Mouse (Mus musculus) embryonic facial prominence, embryonic 14.5 days (tissue): ENCODE data around the gene Stat4. TPM values are rescaled to one million over a fixed set of nuclear protein-coding genes. Genes with fewer than 3 reads are reported as not detected.

Source experiments
- ATAC-seq: fragments of 200-750 bp; cut with Nextera tagmentation; 2 replicates; pipeline ENCODE4 v1.8.0; 2017; ENCODE audit warnings: low read depth, moderate number of reproducible peaks, moderate TSS enrichment
- DNase-seq: peaks from one replicate; pipeline ENCODE4 v3.0.0-alpha.2; 2015; ENCODE audit warnings: low spot score
- H3K27ac ChIP-seq: fragments of 300-500 bp; sonication (generic); replicated peaks from 2 replicates; pipeline ENCODE4 v1.5.1; 2014; ENCODE audit warnings: low read depth, mild to moderate bottlenecking, low read length, moderate library complexity
- H3K27me3 ChIP-seq: fragments of 300-500 bp; sonication (generic); replicated peaks from 2 replicates; pipeline ENCODE4 v1.6.1; 2014; ENCODE audit warnings: low read length; ENCODE audit not compliant: control insufficient read depth, insufficient read depth
- H3K36me3 ChIP-seq: fragments of 300-500 bp; sonication (generic); 2 replicates; pipeline ENCODE4 v1.6.1; 2014; ENCODE audit warnings: low read length, mixed read lengths; ENCODE audit not compliant: control insufficient read depth, insufficient read depth
- H3K4me1 ChIP-seq: fragments of 300-500 bp; sonication (generic); 2 replicates; pipeline ENCODE4 v1.6.1; 2014; ENCODE audit warnings: antibody characterized with exemption, low read length; ENCODE audit not compliant: control insufficient read depth, insufficient read depth
- H3K4me2 ChIP-seq: fragments of 300-500 bp; sonication (generic); 2 replicates; pipeline ENCODE4 v1.6.1; 2014; ENCODE audit warnings: low read depth, mild to moderate bottlenecking, low read length, moderate library complexity, mixed read lengths
- H3K4me3 ChIP-seq: fragments of 300-500 bp; sonication (generic); 2 replicates; pipeline ENCODE4 v1.5.1; 2014; ENCODE audit warnings: low read depth, mild to moderate bottlenecking, low read length
- H3K9ac ChIP-seq: fragments of 300-500 bp; sonication (generic); 2 replicates; pipeline ENCODE4 v1.6.1; 2014; ENCODE audit warnings: low read depth, mild to moderate bottlenecking, low read length, moderate library complexity, mixed read lengths
- H3K9me3 ChIP-seq: fragments of 300-500 bp; sonication (generic); 2 replicates; pipeline ENCODE4 v1.6.1; 2016; ENCODE audit warnings: low read length; ENCODE audit not compliant: control insufficient read depth
- WGBS: fragments of 180-500 bp; shearing (Covaris S2); extraction: QIAGEN DNeasy Blood & Tissue Kit; methylation state at CpG from one replicate; pipeline ENCODE4 v1.1.7; 2014; 5-methylcytosine and 5-hydroxymethylcytosine counted together
- polyA plus RNA-seq: library from polyadenylated mRNA; unstranded; fragments of >200 nt; fragmentation: Nextera tagmentation; extraction: Ambion mirVana; gene quantifications from 2 replicates; pipeline ENCODE4 v1.2.1, GENCODE M21; 2014

Stat4 gene
- polyA plus RNA-seq, 1 experiment from 2014 or later: 1.1 TPM

DNA sequence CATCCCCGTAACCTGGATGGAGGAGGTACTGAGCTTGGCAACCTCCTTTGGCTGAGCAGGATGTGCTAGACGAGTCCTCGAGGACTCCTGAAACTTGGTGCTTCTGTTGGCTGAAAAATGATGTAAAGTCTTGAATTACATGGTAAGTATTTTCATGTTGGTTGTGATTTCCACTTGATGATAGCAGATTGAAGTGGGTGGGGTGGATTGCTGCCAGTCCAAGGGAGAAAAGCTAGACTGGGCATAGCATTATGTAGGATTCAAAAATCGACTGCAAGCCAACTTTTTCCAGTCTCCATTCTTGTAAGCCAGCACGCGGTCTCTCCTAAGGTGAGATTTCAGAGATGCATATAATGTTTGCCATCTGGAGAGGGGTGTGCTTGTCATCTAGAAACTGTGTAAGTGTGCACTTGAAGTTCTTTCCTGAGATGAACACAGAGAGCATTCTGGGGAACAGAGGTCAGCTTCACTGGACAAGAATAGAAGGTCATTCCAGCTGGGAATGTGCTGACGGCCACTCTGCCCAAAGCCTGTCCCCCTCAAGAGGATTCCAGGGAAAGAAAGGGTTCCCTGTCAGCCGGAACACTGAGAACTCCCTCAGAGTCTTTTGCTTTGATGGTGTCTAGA, 5.1 kb downstream of the Stat4 start:
- no peak for DNase-seq
- Histone ChIP-seq H3K4me1 (peaks cover 17% of the 10 kb centered on the region), H3K4me2 (no peak overlapping the region), H3K27me3 (no peaks in the 10 kb centered on the region), H3K27ac (no peak overlapping the region), H3K4me3 (no peak overlapping the region), H3K9me3 (no peaks in the 10 kb centered on the region), H3K36me3 (no peaks in the 10 kb centered on the region), H3K9ac (no peak overlapping the region)
- no peak for ATAC-seq
- 68% methylated on average over 8 of the region's 8 CpGs for WGBS

DNA sequence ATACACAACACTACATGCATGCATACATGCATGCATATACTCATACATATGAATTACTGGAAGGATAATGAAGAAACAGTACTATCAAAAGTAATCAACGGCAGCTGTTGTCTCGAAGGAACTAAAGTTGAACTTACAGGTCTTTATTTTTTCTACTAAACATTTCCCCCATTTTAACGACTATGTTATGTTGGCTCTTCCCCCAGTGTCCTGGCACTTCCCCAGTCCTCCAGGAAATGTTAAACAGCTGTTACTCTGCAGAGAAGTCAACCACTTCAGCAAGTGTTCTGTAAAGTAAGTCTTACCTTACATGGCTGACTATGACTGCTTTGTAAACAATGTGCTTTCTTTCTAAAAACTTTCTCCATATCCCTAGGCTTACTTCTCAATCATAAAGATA, 9.1 kb downstream of the Stat4 start:
- no peaks in the 10 kb centered on the region for H3K9me3 ChIP-seq
- H3K27ac ChIP-seq: peak overlapping the region; percentile 76
- no peak overlapping the region for H3K4me2 ChIP-seq
- no peak for ATAC-seq
- H3K9ac ChIP-seq: no peak overlapping the region
- H3K36me3 ChIP-seq: no peaks in the 10 kb centered on the region
- H3K4me1 ChIP-seq: peaks cover 21% of the 10 kb centered on the region
- 32% methylated on average over 3 of the region's 3 CpGs for WGBS
- no peaks in the 10 kb centered on the region for H3K27me3 ChIP-seq
- DNase-seq: peak; percentile 71
- H3K4me3 ChIP-seq: no peak overlapping the region

DNA sequence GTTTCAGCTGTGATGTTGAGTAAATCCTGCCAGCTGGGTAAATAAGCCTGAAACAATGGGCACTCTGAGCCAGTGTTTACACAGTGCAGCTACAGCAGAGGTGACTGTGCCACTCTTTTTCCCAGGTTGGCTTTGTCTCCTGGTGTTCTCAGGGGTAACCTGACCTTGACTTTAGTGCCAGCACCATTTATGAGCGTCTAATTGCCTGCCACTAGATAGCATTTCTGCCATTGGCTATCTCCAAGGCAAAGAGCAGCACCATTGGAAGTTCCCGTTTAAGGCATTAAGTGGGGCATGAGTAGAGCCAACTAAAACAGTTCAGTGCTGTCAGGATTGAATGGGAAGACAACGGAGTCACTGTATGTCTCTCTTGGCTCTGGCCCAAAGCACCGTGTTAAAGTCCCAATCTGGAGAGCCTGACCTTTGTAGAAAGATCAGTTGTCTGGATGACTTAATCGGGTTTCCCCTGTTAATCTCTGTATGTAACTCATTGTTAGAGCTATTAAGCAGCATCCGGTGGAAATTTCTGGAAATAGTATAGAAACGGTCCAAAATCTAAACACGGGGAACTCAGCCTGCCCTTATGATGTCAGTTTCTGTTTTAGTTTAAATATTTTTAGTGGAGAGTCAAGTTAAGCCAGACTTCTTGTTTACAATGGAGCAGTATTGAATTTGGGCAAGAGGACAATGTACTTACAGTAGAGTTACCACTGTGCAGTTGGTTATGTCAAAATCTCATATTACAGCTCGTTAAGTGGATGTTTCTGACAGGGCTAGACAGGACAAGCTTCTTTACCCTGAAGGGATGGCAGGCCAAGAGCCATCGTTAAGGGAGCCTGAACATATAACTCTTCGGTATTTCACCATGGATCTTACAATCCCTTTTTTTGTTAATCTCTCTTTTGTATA, 10.1 kb downstream of the Stat4 start:
- peak; percentile 87 for ATAC-seq
- Histone ChIP-seq H3K9ac (no peak overlapping the region), H3K27ac (peak overlapping the region; percentile 76), H3K4me3 (no peak overlapping the region), H3K9me3 (no peaks in the 10 kb centered on the region), H3K36me3 (no peaks in the 10 kb centered on the region), H3K4me2 (peak overlapping the region; percentile 18; the same call in 1 of the 2 replicates), H3K27me3 (no peaks in the 10 kb centered on the region), H3K4me1 (peaks cover 20% of the 10 kb centered on the region)
- WGBS: 25% methylated on average over 11 of the region's 11 CpGs
- DNase-seq: peak; percentile 88

DNA sequence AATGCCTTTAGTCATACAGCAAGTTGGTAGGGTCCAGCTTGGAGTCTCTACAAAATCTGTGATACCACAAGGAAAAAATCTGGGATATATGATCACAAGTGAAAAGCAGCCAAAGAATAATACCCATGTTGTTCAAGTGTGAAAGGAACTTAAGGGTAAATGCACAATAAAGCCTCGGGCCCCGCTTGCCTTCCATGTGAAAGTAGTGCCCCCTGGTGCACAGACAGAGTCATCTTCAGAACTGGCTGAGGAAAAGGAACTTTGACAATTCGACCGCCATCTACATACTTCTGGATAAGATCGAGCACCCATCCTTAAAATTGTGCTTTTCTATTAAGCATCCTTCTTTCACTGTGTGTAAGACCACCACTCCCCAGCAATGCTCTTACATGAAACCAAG, 11.6 kb downstream of the Stat4 start:
- WGBS: 60% methylated on average over 5 of the region's 5 CpGs
- H3K27ac ChIP-seq: no peak overlapping the region
- H3K9ac ChIP-seq: no peak overlapping the region

GRCm38 (mm10) chr1:52004096-52004495, 17.1 kb downstream of the Stat4 start:
- H3K27ac ChIP-seq: no peak overlapping the region
- WGBS: 28% methylated on average over 8 of the region's 8 CpGs
- H3K36me3 ChIP-seq: no peaks in the 10 kb centered on the region
- DNase-seq (peak; percentile 71), ATAC-seq (no peak)
- H3K27me3 ChIP-seq: 0 out of 2 replicates have a peak, but pooled peaks cover 6% of the 10 kb centered on the region
- H3K4me1 ChIP-seq: peaks cover 8% of the 10 kb centered on the region
- no peaks in the 10 kb centered on the region for H3K9me3 ChIP-seq
- H3K4me3 ChIP-seq: no peak overlapping the region
- no peak overlapping the region for H3K9ac ChIP-seq
- no peak overlapping the region for H3K4me2 ChIP-seq

More for the DNA sequence above, 11.6 kb downstream of the Stat4 start:
- H3K4me3 ChIP-seq: no peak overlapping the region
- H3K4me2 ChIP-seq: no peak overlapping the region
- DNase-seq (peak; percentile 76), ATAC-seq (no peak)
- no peaks in the 10 kb centered on the region for H3K9me3 ChIP-seq
- H3K4me1 ChIP-seq: peaks cover 14% of the 10 kb centered on the region
- no peaks in the 10 kb centered on the region for H3K27me3 ChIP-seq
- H3K36me3 ChIP-seq: no peaks in the 10 kb centered on the region

- Histone ChIP-seq H3K4me2 (peak overlapping the region; percentile 60), H3K27ac (no peak overlapping the region), H3K9me3 (no peaks in the 10 kb centered on the region), H3K4me3 (peak overlapping the region; percentile 35), H3K4me1 (peaks cover 8% of the 10 kb centered on the region), H3K27me3 (0 out of 2 replicates have a peak, but pooled peaks cover 6% of the 10 kb centered on the region), H3K9ac (peak overlapping the region; percentile 53), H3K36me3 (no peaks in the 10 kb centered on the region)
- ATAC-seq (no peak), DNase-seq (peak; percentile 36)
- 9% methylated on average over 11 of the region's 11 CpGs for WGBS
These were observed 21.5 kb downstream of the Stat4 start for GRCm38 (mm10) chr1:52008443-52008842.

GRCm38 (mm10) chr1:52008947-52009346, 22.0 kb downstream of the Stat4 start:
- Histone ChIP-seq H3K4me2 (peak overlapping the region; percentile 60), H3K36me3 (no peaks in the 10 kb centered on the region), H3K9me3 (no peaks in the 10 kb centered on the region), H3K27ac (no peak overlapping the region), H3K27me3 (0 out of 2 replicates have a peak, but pooled peaks cover 6% of the 10 kb centered on the region), H3K4me1 (peaks cover 8% of the 10 kb centered on the region), H3K9ac (peak overlapping the region; percentile 53; the same call in 1 of the 2 replicates), H3K4me3 (peak overlapping the region; percentile 35)
- WGBS: 3% methylated on average over 12 of the region's 12 CpGs
- ATAC-seq: no peak
- no peak for DNase-seq

GRCm38 (mm10) chr1:52010741-52011140, 23.8 kb downstream of the Stat4 start:
- 86% methylated on average over 5 of the region's 5 CpGs for WGBS
- Histone ChIP-seq H3K9me3 (no peaks in the 10 kb centered on the region), H3K27me3 (0 out of 2 replicates have a peak, but pooled peaks cover 6% of the 10 kb centered on the region), H3K4me3 (no peak overlapping the region), H3K4me1 (peaks cover 8% of the 10 kb centered on the region), H3K27ac (no peak overlapping the region), H3K9ac (no peak overlapping the region), H3K4me2 (no peak overlapping the region), H3K36me3 (no peaks in the 10 kb centered on the region)
- DNase-seq (no peak), ATAC-seq (no peak)
